Mouse (Mus musculus) neural tube, embryonic 14.5 days (tissue): ENCODE measurements around the gene Kcne1. TPM values are rescaled to one million over a fixed set of nuclear protein-coding genes. Genes with fewer than 3 reads are reported as not detected.

Source experiments
- ATAC-seq: fragments of 200-750 bp; cut with Nextera tagmentation; 2 replicates; pipeline ENCODE4 v1.8.0; 2017; ENCODE audit warnings: low read depth, mild to moderate bottlenecking, moderate TSS enrichment, moderate library complexity
- H3K27ac ChIP-seq: fragments of 300-500 bp; sonication (generic); 2 replicates; pipeline ENCODE4 v1.5.1; 2014; ENCODE audit warnings: low read depth, mild to moderate bottlenecking, control low read depth, low read length, moderate library complexity, mixed read lengths
- H3K27me3 ChIP-seq: fragments of 300-500 bp; sonication (generic); 2 replicates; pipeline ENCODE4 v1.6.1; 2014; ENCODE audit warnings: low read length; ENCODE audit not compliant: control insufficient read depth, insufficient read depth
- H3K36me3 ChIP-seq: fragments of 300-500 bp; sonication (generic); 2 replicates; pipeline ENCODE4 v1.6.1; 2014; ENCODE audit warnings: low read length, mixed read lengths; ENCODE audit not compliant: control insufficient read depth, insufficient read depth
- H3K4me1 ChIP-seq: fragments of 300-500 bp; sonication (generic); 2 replicates; pipeline ENCODE4 v1.6.1; 2014; ENCODE audit warnings: low read length; ENCODE audit not compliant: control insufficient read depth, insufficient read depth
- H3K4me2 ChIP-seq: fragments of 300-500 bp; sonication (generic); 2 replicates; pipeline ENCODE4 v1.6.1; 2014; ENCODE audit warnings: mild to moderate bottlenecking, low read depth, low read length, control low read depth
- H3K4me3 ChIP-seq: fragments of 300-500 bp; sonication (generic); 2 replicates; pipeline ENCODE4 v1.5.1; 2014; ENCODE audit warnings: low read depth, low read length, control low read depth, mixed read lengths
- H3K9ac ChIP-seq: fragments of 300-500 bp; sonication (generic); replicated peaks from 2 replicates; pipeline ENCODE4 v1.6.1; 2014; ENCODE audit warnings: low read depth, mild to moderate bottlenecking, control low read depth, low read length, mixed read lengths
- H3K9me3 ChIP-seq: fragments of 300-500 bp; sonication (generic); 2 replicates; pipeline ENCODE4 v1.6.1; 2016; ENCODE audit warnings: low read length; ENCODE audit not compliant: control insufficient read depth
- WGBS: fragments of 180-500 bp; shearing (Covaris S2); extraction: QIAGEN DNeasy Blood & Tissue Kit; methylation state at CpG from one replicate; pipeline ENCODE4 v1.1.7; 2014; 5-methylcytosine and 5-hydroxymethylcytosine counted together
- polyA plus RNA-seq: library from polyadenylated mRNA; unstranded; fragments of >200 nt; fragmentation: Nextera tagmentation; extraction: Ambion mirVana; gene quantifications from 2 replicates; pipeline ENCODE4 v1.2.1, GENCODE M21; 2014

Gene Kcne1
- polyA plus RNA-seq, 1 experiment from 2014 or later, result 0.37 TPM

DNA sequence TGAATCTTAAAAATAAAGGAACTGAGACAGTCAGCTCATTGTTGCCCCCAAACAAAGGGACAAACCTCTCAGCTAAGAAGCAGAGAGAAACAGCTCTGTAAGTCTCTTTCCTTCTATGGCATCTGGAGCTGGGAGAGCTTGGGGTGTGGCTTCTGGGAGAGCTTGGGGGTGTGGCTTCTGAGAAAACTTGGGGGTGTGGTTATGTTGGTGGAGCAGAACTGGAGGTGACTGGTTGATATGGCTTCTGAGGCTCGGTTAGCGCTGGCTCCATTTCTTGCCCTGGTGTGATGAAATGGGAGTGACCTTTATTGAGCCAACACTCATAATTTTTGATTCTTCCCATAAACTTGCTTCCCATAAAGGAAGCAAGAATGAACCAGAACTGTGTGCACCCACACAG is 10.0 kb upstream of the Kcne1 start:
- 60% methylated on average over 2 of the region's 2 CpGs for WGBS
- H3K4me3 ChIP-seq, result no peak overlapping the region
- H3K36me3 ChIP-seq, result no peaks in the 10 kb centered on the region
- no peak overlapping the region for H3K4me2 ChIP-seq
- H3K4me1 ChIP-seq, result no peaks in the 10 kb centered on the region
- H3K9me3 ChIP-seq, result no peaks in the 10 kb centered on the region
- no peak overlapping the region; the same call in 1 of the 2 replicates for H3K9ac ChIP-seq
- no peak for ATAC-seq
- no peaks in the 10 kb centered on the region for H3K27me3 ChIP-seq
- H3K27ac ChIP-seq, result no peak overlapping the region

DNA sequence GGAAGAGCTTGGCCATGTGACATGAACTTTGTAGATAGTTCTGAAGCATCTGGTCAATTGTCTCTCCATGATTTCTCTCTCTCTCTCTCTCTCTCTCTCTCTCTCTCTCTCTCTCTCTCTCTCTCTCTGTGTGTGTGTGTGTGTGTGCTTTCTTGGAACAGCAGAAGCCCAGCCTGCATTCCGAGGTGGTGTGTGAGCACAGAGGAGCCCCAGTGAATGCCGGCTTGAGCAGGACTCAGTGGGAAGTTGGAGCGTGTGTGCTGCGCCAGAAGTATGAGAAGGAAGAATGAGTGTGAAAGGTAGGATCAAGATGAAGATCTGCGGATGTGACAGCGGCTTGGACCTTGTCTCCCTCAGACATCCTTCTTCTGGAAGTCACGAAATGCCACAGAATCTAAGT is 6.2 kb upstream of the Kcne1 start:
- Histone ChIP-seq H3K4me2 (no peak overlapping the region), H3K9me3 (no peaks in the 10 kb centered on the region), H3K9ac (no peak overlapping the region), H3K4me3 (no peak overlapping the region), H3K36me3 (no peaks in the 10 kb centered on the region), H3K4me1 (no peaks in the 10 kb centered on the region), H3K27me3 (no peaks in the 10 kb centered on the region), H3K27ac (no peak overlapping the region)
- 71% methylated on average over 7 of the region's 7 CpGs for WGBS
- no peak for ATAC-seq

DNA sequence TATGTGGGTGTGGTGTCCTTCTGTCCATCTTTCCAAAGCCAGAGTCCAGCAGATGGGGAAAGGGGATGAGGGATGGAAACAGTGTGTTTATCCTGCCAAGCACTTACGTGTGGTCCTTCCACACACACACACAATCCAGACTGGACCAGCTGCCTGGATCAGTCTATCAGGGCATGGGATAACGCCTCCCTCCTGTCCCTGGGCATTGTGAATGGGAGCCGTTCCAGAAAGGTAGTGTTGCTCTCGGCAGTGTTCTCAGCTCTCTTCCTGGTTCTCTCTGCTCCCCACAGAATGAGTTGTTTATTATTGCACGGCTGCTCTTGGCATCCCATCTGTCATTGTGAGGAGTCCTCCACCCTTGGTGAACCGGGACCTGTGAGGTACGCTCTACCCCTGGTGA is 1.4 kb upstream of the Kcne1 start:
- no peak overlapping the region for H3K27ac ChIP-seq
- no peaks in the 10 kb centered on the region for H3K36me3 ChIP-seq
- no peak overlapping the region for H3K4me3 ChIP-seq
- 73% methylated on average over 7 of the region's 7 CpGs for WGBS
- no peaks in the 10 kb centered on the region for H3K9me3 ChIP-seq
- H3K27me3 ChIP-seq, result no peaks in the 10 kb centered on the region
- no peak for ATAC-seq
- H3K9ac ChIP-seq, result no peak overlapping the region
- no peaks in the 10 kb centered on the region for H3K4me1 ChIP-seq
- H3K4me2 ChIP-seq, result no peak overlapping the region

DNA sequence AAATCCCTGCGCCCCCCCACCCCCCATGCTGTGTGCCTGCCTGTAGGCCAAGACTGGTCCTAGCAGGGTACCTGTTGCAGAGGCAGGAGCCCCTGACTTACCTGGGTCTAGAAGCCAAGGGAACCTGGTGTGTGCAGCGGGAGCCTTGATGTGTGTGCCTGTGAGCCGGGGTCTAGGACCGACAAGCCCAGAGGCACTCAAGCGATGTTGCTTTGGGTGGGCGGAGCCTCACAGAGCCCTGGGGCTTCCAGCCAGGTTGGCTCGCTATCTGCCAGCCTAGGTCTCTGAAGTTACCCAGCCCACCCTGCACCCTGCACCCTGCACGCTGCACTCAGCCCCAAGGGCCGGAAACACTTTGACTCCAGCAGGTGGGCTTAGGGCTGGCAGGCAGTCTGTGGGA is 534 bp downstream of the Kcne1 start:
- ATAC-seq, result no peak; the same call in 1 of the 2 replicates
- Histone ChIP-seq H3K27me3 (no peaks in the 10 kb centered on the region), H3K36me3 (no peaks in the 10 kb centered on the region), H3K9ac (no peak overlapping the region), H3K4me2 (no peak overlapping the region), H3K9me3 (no peaks in the 10 kb centered on the region), H3K4me1 (no peaks in the 10 kb centered on the region), H3K4me3 (no peak overlapping the region), H3K27ac (no peak overlapping the region)
- WGBS, result 28% methylated on average over 9 of the region's 9 CpGs

DNA sequence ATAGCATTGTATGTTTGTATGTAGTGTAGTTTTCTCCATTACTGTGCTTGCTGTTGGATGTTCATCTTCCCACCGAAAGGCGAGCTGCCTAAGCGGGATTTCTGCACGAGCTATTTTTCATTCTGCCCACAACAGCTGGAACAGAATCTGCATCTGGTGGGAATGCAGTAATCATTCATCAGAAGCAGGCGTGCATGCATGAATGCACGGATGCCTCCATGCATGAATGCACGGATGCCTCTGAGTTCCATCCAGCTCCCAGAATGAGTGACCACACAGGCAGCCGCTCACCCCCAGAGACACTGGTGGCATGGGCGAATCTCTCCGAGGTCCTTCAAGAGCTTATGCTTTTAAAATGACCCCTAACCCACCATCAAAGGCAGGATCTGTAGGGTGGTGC is 1.7 kb downstream of the Kcne1 start:
- no peak overlapping the region for H3K9ac ChIP-seq
- WGBS, result 34% methylated on average over 10 of the region's 10 CpGs
- no peak overlapping the region for H3K4me2 ChIP-seq
- no peak overlapping the region for H3K4me3 ChIP-seq
- no peaks in the 10 kb centered on the region for H3K4me1 ChIP-seq
- no peaks in the 10 kb centered on the region for H3K36me3 ChIP-seq
- H3K27me3 ChIP-seq, result no peaks in the 10 kb centered on the region
- no peak overlapping the region for H3K27ac ChIP-seq
- ATAC-seq, result no peak
- H3K9me3 ChIP-seq, result no peaks in the 10 kb centered on the region

DNA sequence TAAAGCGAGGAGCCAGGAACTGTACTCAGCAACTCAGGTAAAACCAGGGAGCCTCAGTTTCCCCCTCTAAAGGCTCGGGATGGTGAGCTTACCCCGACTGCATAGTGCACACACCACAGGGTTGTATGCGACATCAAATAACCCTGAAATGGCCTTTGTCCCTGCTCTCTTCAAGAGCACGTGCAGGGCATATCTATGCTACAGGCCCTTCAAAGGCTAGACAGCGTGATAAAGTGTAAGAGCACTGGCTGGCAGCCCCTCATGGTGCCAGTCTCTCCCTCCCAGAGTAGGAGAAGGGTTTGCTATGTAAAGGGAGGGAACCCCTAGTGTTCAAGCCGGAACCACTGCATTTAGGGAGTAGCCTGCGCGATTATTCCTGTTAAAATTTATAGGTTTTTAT is 2.2 kb downstream of the Kcne1 start:
- Histone ChIP-seq H3K4me2 (no peak overlapping the region), H3K36me3 (no peaks in the 10 kb centered on the region)
- 59% methylated on average over 9 of the region's 9 CpGs for WGBS

DNA sequence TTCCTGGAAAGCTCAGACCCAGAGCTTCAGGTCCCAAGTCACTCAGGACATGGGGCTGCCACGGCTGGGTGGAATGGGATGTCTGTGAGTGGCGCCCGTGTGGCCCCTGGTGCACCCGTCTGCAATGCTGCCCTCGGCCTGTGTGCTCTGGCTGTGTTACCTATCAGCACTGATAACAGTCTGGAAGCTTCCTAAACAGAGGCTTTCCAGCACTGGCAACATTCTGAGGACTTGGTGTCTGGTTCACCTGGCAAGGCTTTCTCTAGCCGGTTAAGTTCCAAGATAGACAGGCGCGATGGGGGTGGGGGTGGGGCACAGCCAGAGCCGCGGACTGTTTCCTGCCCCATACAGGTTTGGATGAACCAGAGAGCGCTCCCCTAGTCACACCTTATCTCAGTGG is 3.3 kb downstream of the Kcne1 start:
- no peaks in the 10 kb centered on the region for H3K4me1 ChIP-seq
- H3K9ac ChIP-seq, result no peak overlapping the region
- 90% methylated on average over 10 of the region's 11 CpGs for WGBS
- H3K4me2 ChIP-seq, result no peak overlapping the region
- no peaks in the 10 kb centered on the region for H3K9me3 ChIP-seq
- H3K36me3 ChIP-seq, result no peaks in the 10 kb centered on the region
- H3K27ac ChIP-seq, result no peak overlapping the region
- no peak for ATAC-seq
- H3K4me3 ChIP-seq, result no peak overlapping the region
- no peaks in the 10 kb centered on the region for H3K27me3 ChIP-seq

More for the DNA sequence above, 2.2 kb downstream of the Kcne1 start:
- Histone ChIP-seq H3K27ac (no peak overlapping the region), H3K27me3 (no peaks in the 10 kb centered on the region), H3K9ac (no peak overlapping the region), H3K9me3 (no peaks in the 10 kb centered on the region), H3K4me1 (no peaks in the 10 kb centered on the region), H3K4me3 (no peak overlapping the region)
- no peak for ATAC-seq

DNA sequence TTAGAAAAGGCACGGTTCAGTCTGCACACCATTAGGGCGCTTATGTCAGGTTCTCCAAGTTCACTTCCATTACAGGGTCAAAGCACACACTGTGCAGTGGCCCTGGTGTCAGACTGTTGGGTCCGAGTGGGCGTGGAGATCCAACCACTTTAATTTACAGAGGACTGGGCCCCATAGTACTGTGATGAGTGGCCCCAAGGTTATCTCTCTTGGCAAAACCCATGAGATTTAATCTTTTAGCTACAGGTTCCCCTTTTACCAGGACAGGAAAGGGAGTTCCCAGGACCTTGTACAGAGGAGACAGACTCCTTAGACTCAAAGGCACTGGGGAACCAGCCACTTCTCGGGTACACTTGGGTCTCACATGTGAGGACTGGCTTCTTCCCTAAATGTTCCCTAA is 3.9 kb downstream of the Kcne1 start:
- Histone ChIP-seq H3K4me2 (no peak overlapping the region), H3K36me3 (no peaks in the 10 kb centered on the region), H3K4me1 (no peaks in the 10 kb centered on the region), H3K4me3 (no peak overlapping the region), H3K9ac (no peak overlapping the region), H3K27ac (no peak overlapping the region), H3K9me3 (no peaks in the 10 kb centered on the region), H3K27me3 (no peaks in the 10 kb centered on the region)
- ATAC-seq, result no peak
- WGBS, result 82% methylated on average over 5 of the region's 5 CpGs

DNA sequence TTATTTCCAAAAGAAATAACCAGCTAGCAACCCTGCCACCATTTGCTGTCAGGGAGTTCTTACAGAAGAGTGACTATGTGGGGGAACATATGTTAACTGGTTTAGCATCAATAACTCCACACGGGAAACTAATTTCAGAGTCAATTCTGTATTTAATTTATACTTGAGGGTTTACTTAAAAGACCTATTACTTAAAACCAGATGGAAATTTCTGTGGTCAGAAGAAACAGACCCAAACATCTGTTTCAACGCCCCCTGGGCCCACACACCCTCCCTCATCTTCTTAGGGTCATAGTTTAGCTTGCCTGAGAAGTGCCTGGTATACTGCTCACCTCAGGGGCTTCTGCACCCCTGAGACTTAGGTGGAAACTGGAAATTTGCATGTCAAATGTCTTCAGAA is 5.4 kb downstream of the Kcne1 start:
- Histone ChIP-seq H3K4me2 (no peak overlapping the region), H3K9me3 (no peaks in the 10 kb centered on the region), H3K36me3 (no peaks in the 10 kb centered on the region), H3K27me3 (no peaks in the 10 kb centered on the region), H3K4me3 (no peak overlapping the region), H3K4me1 (no peaks in the 10 kb centered on the region), H3K9ac (no peak overlapping the region), H3K27ac (no peak overlapping the region)
- ATAC-seq, result no peak
- WGBS, result 73% methylated on average over 2 of the region's 2 CpGs

DNA sequence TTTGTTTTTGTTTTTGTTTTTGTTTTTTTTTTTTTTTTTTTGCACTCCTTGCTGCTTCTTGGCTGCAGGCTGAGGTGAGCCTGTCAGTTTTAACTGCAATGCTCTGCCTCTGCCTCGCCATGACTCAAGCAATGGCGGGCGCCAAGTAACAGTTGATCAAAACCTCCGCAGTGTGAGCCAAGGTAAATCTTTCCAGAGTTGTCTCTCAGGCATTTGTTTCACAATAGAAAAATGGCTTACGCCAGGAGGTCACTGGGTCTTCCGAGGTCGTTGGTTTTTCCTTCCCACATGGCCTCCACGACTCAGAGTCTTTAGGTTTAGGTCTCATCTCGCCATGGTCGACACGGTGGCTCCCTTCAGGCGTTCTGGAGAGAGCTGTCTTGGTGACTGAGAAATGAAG is 6.0 kb downstream of the Kcne1 start:
- no peak for ATAC-seq

More for the DNA sequence above, 6.0 kb downstream of the Kcne1 start:
- 88% methylated on average over 12 of the region's 12 CpGs for WGBS
- Histone ChIP-seq H3K4me2 (no peak overlapping the region), H3K9ac (no peak overlapping the region), H3K4me3 (no peak overlapping the region), H3K4me1 (no peaks in the 10 kb centered on the region), H3K27ac (no peak overlapping the region), H3K36me3 (no peaks in the 10 kb centered on the region), H3K9me3 (no peaks in the 10 kb centered on the region), H3K27me3 (no peaks in the 10 kb centered on the region)
